Mouse (Mus musculus): ENCODE results near the gene Cmpk1. TPM values are rescaled to one million over a fixed set of nuclear protein-coding genes. Genes with fewer than 3 reads are reported as not detected.

Gene Cmpk1
- 61.3 and 69.6 TPM in 2 replicates for polyA plus RNA-seq (2016; fragmentation: Nextera tagmentation; extraction: Ambion mirVana)

DNA sequence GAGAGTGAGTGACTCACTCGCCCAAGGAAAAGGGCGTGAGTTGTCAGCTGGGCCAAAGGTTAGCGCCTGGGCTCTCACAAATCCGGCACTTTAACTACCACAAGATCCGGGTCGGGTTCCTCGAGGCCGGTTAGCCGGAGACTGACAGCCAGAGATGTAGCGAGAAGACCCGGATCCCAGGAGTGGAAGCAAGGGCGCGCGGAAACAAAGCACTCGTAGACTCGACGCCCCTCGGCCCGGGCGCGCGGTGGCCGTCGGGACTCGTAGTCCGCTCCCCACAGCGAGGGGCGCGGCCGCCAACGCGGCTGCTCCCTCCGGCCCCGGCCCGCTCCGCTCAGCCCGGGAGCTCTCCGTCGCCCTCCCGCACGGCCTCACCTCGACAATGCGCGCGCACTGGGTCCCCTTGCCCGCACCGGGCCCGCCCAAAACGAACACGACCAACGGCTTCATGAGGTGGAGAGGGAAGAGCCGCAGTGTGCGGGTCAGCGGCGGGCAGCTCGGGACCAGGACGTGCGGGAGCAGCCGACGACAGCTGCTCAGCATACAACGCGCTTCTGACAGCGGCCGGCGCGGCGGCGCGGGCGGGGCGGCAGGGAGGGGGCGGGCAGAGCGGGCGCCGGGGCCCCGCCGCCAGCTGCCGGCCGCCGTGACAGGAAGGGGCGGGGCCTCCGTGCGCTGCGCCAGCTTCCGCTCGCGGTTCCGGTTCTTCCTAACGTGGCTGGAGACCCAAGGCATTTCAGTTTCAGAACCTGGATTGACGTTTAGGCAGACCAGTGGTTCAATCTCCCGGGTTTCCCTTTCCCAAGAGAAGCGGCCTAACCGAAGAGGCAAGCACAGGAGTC lies at the start of gene Cmpk1:
Gene Cmpk1 (minus strand): TSS at position 651 of the 842 bp plus-strand sequence.
- peak within 1 kb of the TSS; percentile 95 for H3K27ac ChIP-seq
- WGBS: under 1% methylated on average over 92 of the region's 93 CpGs
- H3K4me1 ChIP-seq: peaks cover 11% of the 10 kb centered on the region
- H3K4me3 ChIP-seq: peak within 1 kb of the TSS; percentile 79
- 0 out of 2 replicates have a peak, but pooled peaks cover 4% of the 10 kb centered on the region for H3K36me3 ChIP-seq
- DNase-seq (ENCODE audit: low spot score): peak; percentile 89
- H3K27me3 ChIP-seq (ENCODE audit: low read depth, poor library complexity, severe bottlenecking): no peaks in the 10 kb centered on the region
- H3K9me3 ChIP-seq (replicated peaks): no peaks in the 10 kb centered on the region

DNA sequence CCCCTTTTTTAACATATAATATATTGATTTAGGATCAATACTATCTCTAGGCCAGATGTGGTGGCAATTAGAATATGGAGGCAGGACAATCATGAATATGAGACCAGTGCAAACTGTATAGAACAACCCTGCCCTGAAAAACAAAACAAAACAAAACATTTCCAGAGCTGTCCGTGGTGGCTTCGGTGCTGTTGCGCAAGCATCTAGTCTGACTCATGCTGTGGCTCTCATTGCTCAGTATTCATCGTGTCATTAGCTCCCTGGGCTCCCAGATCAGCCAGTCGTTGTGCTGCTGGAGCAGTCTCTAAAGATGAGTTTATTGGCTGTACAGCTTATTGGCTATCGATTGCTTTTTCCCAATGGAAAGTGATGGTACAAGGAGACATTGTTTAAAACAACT lies 48.0 kb upstream of the Cmpk1 start:
- DNase-seq (ENCODE audit: low spot score): no peak
- Histone ChIP-seq H3K27me3 (ENCODE audit: low read depth, poor library complexity, severe bottlenecking) (no peaks in the 10 kb centered on the region), H3K36me3 (peaks cover 85% of the 10 kb centered on the region), H3K9me3 (replicated peaks) (no peaks in the 10 kb centered on the region), H3K27ac (no peak overlapping the region), H3K4me3 (no peak overlapping the region), H3K4me1 (no peaks in the 10 kb centered on the region)
- 88% methylated on average over 6 of the region's 6 CpGs for WGBS

DNA sequence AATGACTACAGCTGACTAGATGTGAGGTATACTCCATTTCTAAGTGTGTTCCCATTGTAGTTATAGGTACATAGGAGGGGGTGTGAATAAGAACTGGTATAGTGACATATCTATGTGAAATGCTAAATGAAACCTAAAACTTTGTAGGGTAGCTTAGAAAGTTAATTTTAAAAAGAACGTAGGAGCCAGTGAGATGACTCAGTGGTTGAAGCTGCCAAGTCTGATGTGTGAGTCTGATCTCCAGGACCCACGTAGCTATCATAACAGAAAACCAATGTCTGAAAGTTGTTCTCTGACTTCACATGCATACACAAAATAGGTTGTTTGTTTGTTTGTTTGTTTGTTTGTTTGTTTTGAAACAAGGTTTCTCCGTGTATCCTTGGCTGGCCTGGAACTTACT lies 33.0 kb upstream of the Cmpk1 start:
- DNase-seq (ENCODE audit: low spot score): no peak
- Histone ChIP-seq H3K27me3 (ENCODE audit: low read depth, poor library complexity, severe bottlenecking) (no peaks in the 10 kb centered on the region), H3K4me1 (no peaks in the 10 kb centered on the region), H3K36me3 (peaks cover 97% of the 10 kb centered on the region), H3K27ac (no peak overlapping the region), H3K4me3 (no peak overlapping the region), H3K9me3 (replicated peaks) (no peaks in the 10 kb centered on the region)
- WGBS: 93% methylated on average over 3 of the region's 3 CpGs

DNA sequence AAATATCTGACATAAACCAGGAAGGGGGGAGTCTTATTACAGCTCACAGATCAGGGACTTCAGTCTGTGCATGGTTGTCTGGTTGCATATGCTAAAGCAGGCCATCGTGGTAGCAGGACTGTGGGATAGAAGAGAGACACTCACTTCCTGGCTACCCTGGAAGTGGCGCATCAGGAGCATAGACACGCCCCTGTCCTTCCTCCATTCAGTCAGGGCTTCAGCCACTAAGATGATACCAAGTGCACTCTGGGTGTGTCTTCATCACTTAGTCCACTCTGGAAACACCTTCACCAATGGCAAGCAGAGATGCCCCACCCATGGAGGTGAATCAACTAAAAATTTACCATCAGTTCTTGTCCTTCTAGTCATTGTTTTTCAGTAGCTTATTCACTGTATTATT lies 27.2 kb upstream of the Cmpk1 start:
- Histone ChIP-seq H3K9me3 (replicated peaks) (no peaks in the 10 kb centered on the region), H3K4me3 (no peak overlapping the region), H3K27ac (no peak overlapping the region), H3K4me1 (no peaks in the 10 kb centered on the region), H3K27me3 (ENCODE audit: low read depth, poor library complexity, severe bottlenecking) (no peaks in the 10 kb centered on the region), H3K36me3 (peaks cover 99% of the 10 kb centered on the region)
- 90% methylated on average over 3 of the region's 3 CpGs for WGBS
- no peak for DNase-seq (ENCODE audit: low spot score)

DNA sequence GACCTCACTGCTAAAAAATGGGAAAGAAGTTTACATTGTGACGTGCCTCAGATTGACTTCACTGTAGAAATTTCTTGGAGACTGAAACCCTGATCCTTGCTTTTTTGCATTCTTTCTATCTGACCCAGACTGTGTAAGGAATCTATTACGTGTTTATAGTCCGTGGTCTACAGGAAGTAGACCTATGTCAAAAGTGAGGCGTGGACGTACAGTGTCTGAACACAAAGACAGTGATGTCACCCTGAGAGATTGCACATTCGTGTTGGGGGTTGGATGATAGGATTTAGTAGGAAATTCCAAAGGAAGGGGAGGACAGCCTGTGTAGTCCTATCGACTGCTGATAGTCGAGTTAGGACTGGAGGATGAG lies 13.4 kb upstream of the Cmpk1 start:
- Histone ChIP-seq H3K36me3 (peaks cover 26% of the 10 kb centered on the region), H3K27me3 (ENCODE audit: low read depth, poor library complexity, severe bottlenecking) (no peaks in the 10 kb centered on the region), H3K4me3 (peak overlapping the region; percentile 71), H3K9me3 (replicated peaks) (no peaks in the 10 kb centered on the region), H3K4me1 (peaks cover 15% of the 10 kb centered on the region), H3K27ac (peak overlapping the region; percentile 91)
- DNase-seq (ENCODE audit: low spot score): no peak
- WGBS: 2% methylated on average over 8 of the region's 8 CpGs

DNA sequence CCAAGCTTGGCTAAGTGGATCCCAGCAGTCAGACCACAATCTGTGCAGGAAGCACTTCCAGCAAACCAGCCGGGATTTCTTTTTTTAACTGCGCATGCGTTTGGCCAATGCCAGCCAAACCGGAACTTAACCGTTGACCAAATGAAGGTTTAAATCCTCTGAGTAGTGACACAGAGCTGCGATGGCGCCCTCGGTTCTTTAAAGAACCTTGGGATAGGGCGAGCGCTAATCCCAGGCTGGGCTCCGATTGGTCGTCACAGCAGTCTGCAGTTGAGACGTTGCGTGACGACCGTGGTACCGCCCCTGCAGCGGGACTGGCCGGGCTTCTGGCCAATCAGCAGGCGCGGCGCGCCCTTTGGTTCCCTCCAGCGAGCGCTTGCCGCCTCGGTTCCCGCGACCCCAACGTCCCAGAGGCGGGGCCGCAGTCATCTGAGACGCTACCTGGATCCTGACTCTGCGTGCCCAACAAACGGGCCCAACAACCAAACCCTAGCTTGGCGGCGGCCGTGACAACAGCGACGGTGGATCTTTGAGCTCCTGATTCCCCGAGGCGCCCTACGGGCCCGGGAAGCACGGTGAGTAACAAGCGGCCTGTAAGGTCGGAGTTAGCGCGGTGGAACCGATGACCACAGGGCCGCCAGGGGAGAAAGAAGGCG lies 12.9 kb upstream of the Cmpk1 start, which contains the start of gene Stil:
Gene Stil (plus strand): TSS at position 387 of the 656 bp plus-strand sequence.
- peak; percentile 97 for DNase-seq (ENCODE audit: low spot score)
- WGBS: under 1% methylated on average over 52 of the region's 52 CpGs
- peaks cover 15% of the 10 kb centered on the region for H3K4me1 ChIP-seq
- peaks cover 21% of the 10 kb centered on the region for H3K36me3 ChIP-seq
- H3K9me3 ChIP-seq (replicated peaks): no peaks in the 10 kb centered on the region
- H3K4me3 ChIP-seq: peak within 1 kb of the TSS; percentile 71
- no peaks in the 10 kb centered on the region for H3K27me3 ChIP-seq (ENCODE audit: low read depth, poor library complexity, severe bottlenecking)
- H3K27ac ChIP-seq: peak within 1 kb of the TSS; percentile 91

DNA sequence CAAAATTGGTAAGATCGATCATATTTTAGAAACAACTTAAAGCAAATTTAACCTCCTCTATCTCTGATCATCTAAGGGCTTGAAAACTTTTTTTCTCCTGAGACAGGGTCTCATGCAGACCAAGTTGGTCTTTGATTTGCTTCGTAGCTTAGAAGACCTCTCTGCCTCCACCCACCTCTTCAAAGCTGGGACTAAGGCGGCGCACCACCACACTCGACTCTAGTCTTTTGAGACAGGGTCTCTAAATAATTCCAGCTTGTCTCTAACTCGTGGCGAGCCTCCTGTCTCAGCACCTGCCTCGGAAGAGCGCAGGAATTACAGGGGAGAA lies 12.4 kb upstream of the Cmpk1 start:
- no peak for DNase-seq (ENCODE audit: low spot score)
- Histone ChIP-seq H3K4me1 (peaks cover 15% of the 10 kb centered on the region), H3K9me3 (replicated peaks) (no peaks in the 10 kb centered on the region), H3K27me3 (ENCODE audit: low read depth, poor library complexity, severe bottlenecking) (no peaks in the 10 kb centered on the region), H3K4me3 (peak overlapping the region; percentile 71), H3K27ac (peak overlapping the region; percentile 91), H3K36me3 (peaks cover 17% of the 10 kb centered on the region)
- WGBS: 13% methylated on average over 9 of the region's 9 CpGs

DNA sequence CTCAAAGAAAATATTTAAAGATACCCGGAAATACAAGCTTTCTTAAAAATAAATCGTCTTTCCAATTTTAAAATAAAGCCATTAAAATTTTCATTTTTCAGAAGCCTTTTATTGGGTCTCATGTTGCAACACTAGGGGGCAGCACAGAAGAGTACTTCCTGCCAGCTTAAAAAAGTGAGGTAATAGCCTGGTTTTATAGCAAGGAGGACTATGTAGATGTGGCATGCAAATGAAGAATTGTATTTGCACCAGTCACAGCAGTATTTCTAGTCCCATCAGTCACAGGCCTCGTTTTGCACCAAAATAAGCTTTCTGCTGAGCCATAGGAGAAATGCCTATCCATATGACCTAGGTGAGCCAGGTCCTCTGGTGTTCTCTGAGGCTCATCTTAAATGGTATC lies 10.0 kb upstream of the Cmpk1 start:
- WGBS: 57% methylated on average over 3 of the region's 3 CpGs
- Histone ChIP-seq H3K27ac (no peak overlapping the region), H3K36me3 (no peaks in the 10 kb centered on the region), H3K4me1 (peaks cover 15% of the 10 kb centered on the region), H3K27me3 (ENCODE audit: low read depth, poor library complexity, severe bottlenecking) (peaks cover 7% of the 10 kb centered on the region; the same call in 1 of the 2 replicates), H3K4me3 (no peak overlapping the region), H3K9me3 (replicated peaks) (no peaks in the 10 kb centered on the region)
- no peak for DNase-seq (ENCODE audit: low spot score)

DNA sequence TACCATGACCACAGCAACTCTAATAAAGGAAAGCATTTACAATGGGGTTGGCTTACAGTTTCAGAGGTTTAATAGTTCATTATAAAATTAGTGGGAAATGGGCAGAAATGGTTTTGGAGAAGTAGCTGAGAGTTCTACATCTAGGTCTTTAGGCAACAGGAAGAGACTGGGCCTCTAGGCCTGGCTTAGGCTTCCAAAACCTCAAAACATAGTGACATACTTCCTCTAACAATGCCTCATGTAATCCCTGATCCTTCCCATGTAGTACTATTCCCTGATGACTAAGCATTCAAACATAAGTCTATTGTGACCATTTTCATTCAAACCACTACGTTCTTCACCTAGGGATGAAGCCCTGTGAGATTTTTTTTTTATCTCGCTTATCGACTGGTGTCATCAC lies 7.2 kb upstream of the Cmpk1 start:
- H3K4me1 ChIP-seq: no peaks in the 10 kb centered on the region
- H3K9me3 ChIP-seq (replicated peaks): no peaks in the 10 kb centered on the region
- 88% methylated on average over 3 of the region's 3 CpGs for WGBS
- no peak for DNase-seq (ENCODE audit: low spot score)
- no peaks in the 10 kb centered on the region for H3K36me3 ChIP-seq
- H3K27me3 ChIP-seq (ENCODE audit: low read depth, poor library complexity, severe bottlenecking): peaks cover 7% of the 10 kb centered on the region; the same call in 1 of the 2 replicates
- H3K4me3 ChIP-seq: no peak overlapping the region
- no peak overlapping the region for H3K27ac ChIP-seq

DNA sequence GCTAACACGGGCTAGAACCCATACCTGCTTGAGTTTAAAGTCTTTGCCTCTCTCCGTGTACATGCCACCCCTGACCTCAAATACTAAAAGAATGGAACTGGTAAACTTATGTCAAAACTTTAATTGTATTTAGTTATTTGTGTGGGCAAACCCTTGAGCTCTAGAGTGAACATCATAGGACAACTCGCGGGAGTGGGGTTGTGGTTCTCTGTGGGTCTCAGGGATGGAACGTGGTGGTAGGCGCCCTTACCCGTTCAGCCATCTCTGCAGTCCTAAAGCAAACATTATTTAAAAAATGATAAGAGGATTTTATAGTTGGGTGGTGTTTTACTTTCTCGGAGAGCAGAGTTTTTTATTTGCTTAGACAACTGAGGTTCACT lies 840 bp downstream of the Cmpk1 start:
- 0 out of 2 replicates have a peak, but pooled peaks cover 4% of the 10 kb centered on the region for H3K36me3 ChIP-seq
- peaks cover 11% of the 10 kb centered on the region for H3K4me1 ChIP-seq
- 4% methylated on average over 8 of the region's 8 CpGs for WGBS

DNA sequence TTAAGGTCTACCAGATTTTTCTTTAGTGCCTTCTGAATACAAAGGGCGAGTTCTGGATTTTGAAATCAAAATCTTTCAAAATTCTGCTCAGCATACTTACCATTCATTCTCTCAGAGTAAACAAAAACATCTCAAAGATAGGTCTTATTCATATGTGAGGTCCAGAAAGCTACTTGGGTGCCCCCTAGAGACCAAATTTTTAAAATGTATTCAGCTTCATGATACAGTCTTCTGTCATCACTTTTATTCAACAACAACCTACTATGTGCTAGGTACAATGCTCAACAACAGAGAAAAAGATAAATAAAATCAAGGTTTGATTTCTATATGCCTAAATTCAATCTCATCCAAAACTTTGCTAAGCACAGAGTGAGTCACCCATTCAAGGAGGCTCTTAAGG lies 4.0 kb downstream of the Cmpk1 start:
- no peak for DNase-seq (ENCODE audit: low spot score)
- 0 out of 2 replicates have a peak, but pooled peaks cover 4% of the 10 kb centered on the region for H3K36me3 ChIP-seq
- H3K4me1 ChIP-seq: peaks cover 13% of the 10 kb centered on the region
- 79% methylated on average over 1 of the region's 1 CpGs for WGBS
- H3K9me3 ChIP-seq (replicated peaks): no peaks in the 10 kb centered on the region
- no peak overlapping the region for H3K27ac ChIP-seq
- no peak overlapping the region for H3K4me3 ChIP-seq
- no peaks in the 10 kb centered on the region for H3K27me3 ChIP-seq (ENCODE audit: low read depth, poor library complexity, severe bottlenecking)

More for the DNA sequence above, 840 bp downstream of the Cmpk1 start:
- peak overlapping the region; percentile 95 for H3K27ac ChIP-seq
- no peaks in the 10 kb centered on the region for H3K9me3 ChIP-seq (replicated peaks)
- no peaks in the 10 kb centered on the region for H3K27me3 ChIP-seq (ENCODE audit: low read depth, poor library complexity, severe bottlenecking)
- peak overlapping the region; percentile 79 for H3K4me3 ChIP-seq
- peak; percentile 43 for DNase-seq (ENCODE audit: low spot score)

DNA sequence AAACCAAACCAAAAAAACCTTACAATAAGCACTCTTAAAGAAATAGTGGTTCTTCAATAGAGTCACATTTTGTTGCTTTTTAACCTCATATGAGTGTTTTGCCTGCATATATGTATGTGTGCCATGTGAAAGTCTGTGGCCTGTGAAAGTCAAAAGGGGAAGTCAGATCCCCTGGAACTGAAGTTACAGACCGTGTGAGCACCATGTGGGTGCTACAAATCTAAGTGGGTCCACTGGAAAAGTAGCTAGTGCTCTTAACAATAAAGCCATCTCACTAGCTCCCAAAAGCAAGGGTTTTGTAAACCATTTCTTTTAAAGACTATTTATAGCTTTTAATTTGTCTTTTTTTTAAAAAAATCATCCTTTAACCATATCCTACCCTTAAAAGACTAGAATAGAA lies 4.4 kb downstream of the Cmpk1 start:
- DNase-seq (ENCODE audit: low spot score): no peak
- 0 out of 2 replicates have a peak, but pooled peaks cover 4% of the 10 kb centered on the region for H3K36me3 ChIP-seq
- H3K4me1 ChIP-seq: peaks cover 13% of the 10 kb centered on the region
- WGBS: 86% methylated on average over 1 of the region's 1 CpGs
- H3K27me3 ChIP-seq (ENCODE audit: low read depth, poor library complexity, severe bottlenecking): no peaks in the 10 kb centered on the region
- no peak overlapping the region for H3K4me3 ChIP-seq
- no peaks in the 10 kb centered on the region for H3K9me3 ChIP-seq (replicated peaks)
- H3K27ac ChIP-seq: no peak overlapping the region

DNA sequence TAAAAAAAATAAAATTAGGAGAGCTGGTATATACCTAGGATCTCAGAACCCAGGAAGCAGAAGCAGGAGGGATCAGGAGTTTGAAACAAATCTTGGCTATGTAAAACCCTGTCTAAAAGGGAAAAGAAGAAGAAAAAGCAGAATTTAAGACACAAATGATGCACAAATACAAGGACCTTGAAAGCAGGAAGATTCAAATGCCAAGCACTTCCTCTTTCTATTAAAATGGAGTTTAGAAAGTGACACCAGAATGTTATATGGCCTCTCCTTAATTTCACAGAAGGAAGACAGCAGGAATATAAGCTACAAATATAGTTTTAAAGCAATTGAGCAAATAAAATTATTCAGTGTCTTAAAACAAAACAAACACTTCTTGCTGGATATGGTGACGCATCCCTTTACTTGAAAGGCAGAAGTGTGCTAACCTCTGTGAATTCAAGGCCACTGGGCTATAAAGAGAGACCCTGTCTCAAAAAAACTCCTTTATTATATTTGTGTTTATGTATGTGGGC lies 13.8 kb downstream of the Cmpk1 start:
- no peaks in the 10 kb centered on the region for H3K4me1 ChIP-seq
- no peak overlapping the region for H3K27ac ChIP-seq
- H3K27me3 ChIP-seq (ENCODE audit: low read depth, poor library complexity, severe bottlenecking): no peaks in the 10 kb centered on the region
- no peaks in the 10 kb centered on the region for H3K9me3 ChIP-seq (replicated peaks)
- peaks cover 11% of the 10 kb centered on the region for H3K36me3 ChIP-seq
- no peak for DNase-seq (ENCODE audit: low spot score)
- 93% methylated on average over 1 of the region's 1 CpGs for WGBS
- H3K4me3 ChIP-seq: no peak overlapping the region
